Mouse (Mus musculus): ENCODE data around the gene Mtmr4.

Mtmr4 gene

GRCm38 (mm10) chr11:87591526-87592353, at the start of gene Mtmr4:
TSS of gene Mtmr4 (plus strand) at chr11:87592162.
- peak; percentile 100 for DNase-seq

GRCm38 (mm10) chr11:87542285-87542684, 49.7 kb upstream of the Mtmr4 start:
- no peak for DNase-seq

- DNase-seq = no peak
Measured at GRCm38 (mm10) chr11:87542906-87543305, 49.1 kb upstream of the Mtmr4 start.

- DNase-seq = no peak
Measured at GRCm38 (mm10) chr11:87553342-87553741, 38.6 kb upstream of the Mtmr4 start.

- DNase-seq = peak; percentile 75
Measured at GRCm38 (mm10) chr11:87554386-87554785, 37.6 kb upstream of the Mtmr4 start.

GRCm38 (mm10) chr11:87555106-87555703, 36.8 kb upstream of the Mtmr4 start:
- DNase-seq = peak; percentile 44

- DNase-seq = no peak
Measured at GRCm38 (mm10) chr11:87561208-87561607, 30.8 kb upstream of the Mtmr4 start.

- DNase-seq = no peak
Measured at GRCm38 (mm10) chr11:87566501-87566900, 25.5 kb upstream of the Mtmr4 start, which contains the start of gene Gm11492. TSS of gene Gm11492 (plus strand) at chr11:87566653.

- no peak for DNase-seq
Measured at GRCm38 (mm10) chr11:87568255-87568953, 23.6 kb upstream of the Mtmr4 start, which contains the start of gene Sept4. TSS of gene Sept4 (plus strand) at chr11:87568903.

GRCm38 (mm10) chr11:87570743-87571142, 21.2 kb upstream of the Mtmr4 start:
- no peak for DNase-seq

- peak; percentile 43 for DNase-seq
Measured at GRCm38 (mm10) chr11:87571361-87571950, 20.5 kb upstream of the Mtmr4 start.

- DNase-seq = peak; percentile 69
Measured at GRCm38 (mm10) chr11:87573751-87574150, 18.2 kb upstream of the Mtmr4 start.

GRCm38 (mm10) chr11:87574520-87575180, 17.3 kb upstream of the Mtmr4 start:
- DNase-seq = no peak

- DNase-seq = no peak
Measured at GRCm38 (mm10) chr11:87577601-87578248, 14.2 kb upstream of the Mtmr4 start.

GRCm38 (mm10) chr11:87578249-87578962, 13.6 kb upstream of the Mtmr4 start:
- DNase-seq = peak; percentile 84

- DNase-seq = peak; percentile 75
Measured at GRCm38 (mm10) chr11:87578963-87579601, 12.9 kb upstream of the Mtmr4 start.

- peak; percentile 82 for DNase-seq
Measured at GRCm38 (mm10) chr11:87579713-87580112, 12.2 kb upstream of the Mtmr4 start.

- DNase-seq = peak; percentile 74
Measured at GRCm38 (mm10) chr11:87580543-87581085, 11.3 kb upstream of the Mtmr4 start.

- DNase-seq = no peak
Measured at GRCm38 (mm10) chr11:87581161-87581865, 10.6 kb upstream of the Mtmr4 start.

Data from lung, postnatal 10 days (tissue).